Mouse (Mus musculus): Measurements from ENCODE around the gene Rps11. TPM values are rescaled to one million over a fixed set of nuclear protein-coding genes. Genes with fewer than 3 reads are reported as not detected.
A peak's percentile ranks its signal among the peaks of the same experiment; 100 is the strongest.
"Not testable (repeated sequence)": the region's sequence is repeated elsewhere in the genome, so short reads cannot be mapped to it uniquely, and the experiment has no call there.

Gene Rps11
- total RNA-seq, 2 experiments from 2014 or later = 402 to 406 TPM

GRCm38 (mm10) chr7:45095965-45096364 lies 28.3 kb downstream of the Rps11 start:
- DNase-seq (ENCODE audit: low spot score in 2 of 2); intact Hi-C loops (cut with DNase I): not testable (repeated sequence)

- intact Hi-C loops (cut with DNase I) = no loop called here
- no peak for DNase-seq (ENCODE audit: low spot score in 2 of 2)
Measured at GRCm38 (mm10) chr7:45095367-45095766, 28.9 kb downstream of the Rps11 start.

DNA sequence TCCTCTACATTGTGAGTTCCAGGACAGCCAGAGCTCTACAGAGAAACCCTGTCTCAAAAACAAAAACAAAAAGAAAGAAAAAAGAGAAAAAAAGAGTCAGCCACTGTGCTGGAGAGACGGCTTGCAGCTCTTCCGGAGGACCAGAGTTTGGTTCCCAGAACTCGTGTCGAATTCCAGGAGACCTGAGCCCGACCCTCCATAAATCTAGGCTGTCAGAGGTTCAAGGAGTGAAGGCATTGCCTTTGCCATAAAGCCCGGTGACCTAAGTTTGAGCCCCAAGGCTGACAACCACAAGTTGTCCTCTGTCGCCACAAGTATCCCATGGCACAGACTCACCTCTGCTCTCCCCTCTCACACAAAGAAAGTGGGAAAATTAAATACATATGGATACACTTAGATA lies 30.1 kb downstream of the Rps11 start:
- DNase-seq (ENCODE audit: low spot score in 2 of 2) = no peak
- intact Hi-C loops (cut with DNase I) = no loop called here

DNA sequence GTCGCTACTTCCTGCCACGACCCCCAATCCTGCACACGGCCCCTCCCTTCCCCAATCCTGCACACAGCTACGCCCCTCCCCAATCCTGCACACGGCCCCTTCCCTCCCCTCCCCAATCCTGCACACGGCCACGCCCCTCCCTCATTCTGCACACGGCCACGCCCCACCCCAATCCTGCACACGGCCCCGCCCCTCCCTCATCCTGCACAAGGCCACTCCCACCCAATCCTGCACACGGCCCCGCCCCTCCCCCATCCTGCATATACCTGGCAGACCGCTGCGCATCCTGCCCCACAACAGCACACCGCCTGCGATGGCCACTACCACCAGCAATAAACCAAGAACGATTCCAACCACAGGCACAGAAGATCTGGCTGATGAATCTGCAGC lies 30.7 kb downstream of the Rps11 start:
- intact Hi-C loops (cut with DNase I) = no loop called here
- DNase-seq (ENCODE audit: low spot score in 2 of 2) = no peak

DNA sequence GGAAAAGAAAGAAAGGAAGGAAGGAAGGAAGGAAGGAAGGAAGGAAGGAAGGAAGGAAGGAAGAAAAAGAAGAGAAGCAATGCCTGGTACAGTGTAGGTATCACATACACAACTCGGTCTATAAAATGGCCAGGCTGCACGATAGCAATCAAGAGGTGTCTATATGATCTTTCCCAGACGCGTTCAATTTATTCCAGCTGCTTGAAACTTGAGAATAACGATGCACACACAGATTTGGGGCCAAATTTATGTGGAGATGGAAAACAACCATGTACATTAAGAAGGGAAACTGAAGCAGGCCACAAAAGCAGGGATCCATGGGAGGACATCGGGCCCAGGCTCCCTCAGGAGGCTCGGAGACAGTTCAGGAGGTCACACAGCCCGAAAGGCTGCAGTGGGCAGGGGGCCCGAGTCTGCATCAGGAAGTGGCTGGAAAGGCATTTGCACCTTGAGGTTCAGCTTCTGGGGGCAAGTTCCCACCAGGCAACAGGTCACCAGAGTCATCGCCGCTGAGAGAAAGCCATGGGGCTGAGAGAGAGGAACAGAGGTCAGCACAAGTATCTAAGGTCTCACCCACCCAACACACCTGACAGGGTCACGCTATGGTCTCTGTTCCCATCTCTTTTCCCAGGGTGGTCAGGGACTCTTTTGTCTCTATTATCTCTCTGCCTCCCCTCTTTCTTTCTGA lies 31.3 kb downstream of the Rps11 start:
- no peak for DNase-seq (ENCODE audit: low spot score in 2 of 2)
- intact Hi-C loops (cut with DNase I) = no loop called here

DNA sequence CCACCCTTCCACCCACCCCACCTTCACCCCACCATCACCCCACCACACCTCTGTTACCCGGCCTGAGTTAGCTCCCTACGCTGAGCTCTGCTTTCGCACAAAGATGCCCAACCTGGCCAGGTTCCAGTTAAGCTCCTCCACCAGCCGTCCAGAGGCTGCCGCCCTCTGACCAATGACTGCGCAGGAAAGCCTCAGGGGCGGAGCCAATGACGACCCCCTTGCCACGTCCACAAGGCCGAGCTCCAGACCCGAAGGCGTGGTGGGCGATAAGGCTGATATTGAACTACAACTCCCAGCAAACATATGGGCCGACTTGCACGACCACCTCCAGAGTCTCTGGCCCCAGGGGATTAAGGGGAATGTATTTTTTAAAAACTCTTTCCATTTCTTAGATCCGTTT lies 32.2 kb downstream of the Rps11 start, which contains the start of gene Rcn3:
Gene Rcn3 (minus strand): TSS at position 174 of the 400 bp plus-strand sequence.
- intact Hi-C loops (cut with DNase I) = no loop called here
- peak; percentile 41 to 47 for DNase-seq (ENCODE audit: low spot score in 2 of 2)

GRCm38 (mm10) chr7:45091001-45091990 lies 32.9 kb downstream of the Rps11 start:
- DNase-seq (ENCODE audit: low spot score in 2 of 2) = no peak

GRCm38 (mm10) chr7:45090251-45090977 lies 33.8 kb downstream of the Rps11 start:
- DNase-seq (ENCODE audit: low spot score in 2 of 2) = no peak
- intact Hi-C loops (cut with DNase I) = no loop called here

More at GRCm38 (mm10) chr7:45091001-45091990, 32.9 kb downstream of the Rps11 start:
- intact Hi-C loops (cut with DNase I) = no loop called here

DNA sequence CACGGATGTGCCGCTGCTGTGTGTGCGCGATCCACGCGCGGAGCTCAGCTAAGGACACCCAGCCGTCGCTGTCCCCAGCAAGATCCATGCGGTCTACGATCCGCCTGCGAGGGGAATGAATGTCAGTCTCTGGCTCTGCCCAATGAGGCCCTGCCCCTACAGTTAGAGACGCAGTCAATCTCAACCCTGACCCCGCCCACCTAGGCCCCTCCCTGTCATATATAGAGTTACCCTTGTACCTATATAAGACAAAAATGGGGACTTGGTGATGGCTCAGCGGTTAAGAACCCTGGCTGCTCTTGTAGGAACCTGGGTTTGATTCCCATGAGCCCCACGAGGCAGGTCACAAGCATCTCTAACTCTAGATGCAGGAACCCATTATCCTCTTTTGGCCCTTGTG lies 35.6 kb downstream of the Rps11 start:
- DNase-seq (ENCODE audit: low spot score in 2 of 2) = no peak
- intact Hi-C loops (cut with DNase I) = loop anchor here (10.0 kb wide), 1 partner anchor 206 kb away; no protein-coding TSS in a partner anchor

GRCm38 (mm10) chr7:45086084-45086483 lies 38.2 kb downstream of the Rps11 start:
- intact Hi-C loops (cut with DNase I) = loop anchor here (10.0 kb wide), 1 partner anchor 209 kb away; no protein-coding TSS in a partner anchor
- no peak for DNase-seq (ENCODE audit: low spot score in 2 of 2)

GRCm38 (mm10) chr7:45083300-45083890 lies 40.8 kb downstream of the Rps11 start:
- DNase-seq (ENCODE audit: low spot score in 2 of 2) = no peak
- intact Hi-C loops (cut with DNase I) = loop anchor here (5.0 to 10.0 kb wide), 2 partner anchors 39 to 211 kb away; partner anchors contain the start of gene Rps11

- DNase-seq (ENCODE audit: low spot score in 2 of 2) = no peak
- intact Hi-C loops (cut with DNase I) = loop anchor here (5.0 to 10.0 kb wide), 2 partner anchors 40 to 212 kb away; partner anchors contain the start of gene Rps11
Measured at GRCm38 (mm10) chr7:45082401-45083299, 41.6 kb downstream of the Rps11 start.

GRCm38 (mm10) chr7:45081016-45081415 lies 43.2 kb downstream of the Rps11 start:
- intact Hi-C loops (cut with DNase I) = loop anchor here (5.0 to 10.0 kb wide), 2 partner anchors 41 to 214 kb away; partner anchors contain the start of gene Rps11
- no peak for DNase-seq (ENCODE audit: low spot score in 2 of 2)

- DNase-seq (ENCODE audit: low spot score in 2 of 2) = peak; percentile 92 to 95
- intact Hi-C loops (cut with DNase I) = loop anchor here (2.0 to 10.0 kb wide), 3 partner anchors 42 to 215 kb away; partner anchors contain the start of genes Flt3l, Gm45713 and Rps11
Measured at GRCm38 (mm10) chr7:45079856-45080255, 44.4 kb downstream of the Rps11 start.

DNA sequence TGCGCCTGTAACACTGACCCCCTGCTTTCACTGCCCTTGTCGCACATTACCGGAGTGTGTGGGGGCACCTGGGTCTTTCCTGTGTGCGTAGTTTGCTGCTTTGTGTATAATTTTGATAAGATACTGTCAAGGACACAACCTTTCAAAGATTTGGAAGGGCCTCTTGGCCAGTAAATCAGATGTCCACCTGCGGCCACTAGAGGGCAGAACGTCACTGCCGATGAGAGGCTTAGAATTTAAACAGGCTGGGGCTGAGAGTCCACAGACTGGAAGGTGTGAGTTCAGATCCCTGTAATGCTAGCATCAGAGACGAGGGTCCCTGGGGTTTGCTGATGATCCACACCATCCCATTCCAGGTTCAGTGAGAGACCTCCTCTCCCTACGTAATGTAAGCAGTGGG lies 45.7 kb downstream of the Rps11 start:
- intact Hi-C loops (cut with DNase I) = loop anchor here (2.0 kb wide), 1 partner anchor 58 kb away; the partner anchor contains the start of genes Flt3l and Gm45713
- peak; percentile 60 to 74 for DNase-seq (ENCODE audit: low spot score in 2 of 2)

DNA sequence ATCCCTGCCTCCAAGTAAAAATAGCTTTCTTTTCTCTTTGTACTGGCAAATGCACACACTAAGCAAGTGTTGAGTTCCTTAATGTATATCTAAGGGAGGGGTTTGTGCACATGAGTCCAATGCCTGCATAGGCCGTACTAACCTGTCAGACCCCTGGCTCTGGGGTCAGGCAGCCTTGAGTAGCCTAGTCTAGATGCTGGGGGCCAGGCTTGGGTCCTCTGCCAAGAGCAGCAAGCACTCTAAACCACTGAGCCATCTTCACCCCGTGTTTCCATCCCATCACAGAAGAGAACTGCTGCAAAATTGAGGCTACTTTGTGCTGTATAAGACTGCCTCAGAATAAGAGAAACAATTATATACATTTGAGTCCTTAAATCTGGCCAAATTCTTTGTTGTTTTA lies 46.4 kb downstream of the Rps11 start:
- intact Hi-C loops (cut with DNase I) = loop anchor here (2.0 kb wide), 1 partner anchor 59 kb away; the partner anchor contains the start of genes Flt3l and Gm45713
- DNase-seq (ENCODE audit: low spot score in 2 of 2) = no peak

DNA sequence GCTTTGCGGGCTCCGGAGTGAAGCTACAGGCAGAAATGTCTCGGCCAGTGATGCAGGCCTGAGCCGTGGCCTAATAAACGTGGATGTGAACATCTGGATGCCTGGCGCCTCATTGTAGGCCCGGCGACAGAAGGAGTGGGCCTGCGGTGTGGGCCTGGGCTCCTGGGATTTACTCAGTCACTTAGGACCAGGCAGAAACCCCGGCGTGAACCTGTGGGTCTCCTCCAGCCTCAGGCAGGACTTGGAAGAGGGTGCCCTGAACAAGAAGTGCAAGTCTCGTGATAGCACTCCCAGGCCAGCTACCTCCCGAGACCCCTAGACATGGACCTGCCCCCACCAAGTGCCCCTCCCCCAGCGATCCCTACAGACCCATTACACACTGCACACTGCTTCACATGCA lies 46.9 kb downstream of the Rps11 start:
- intact Hi-C loops (cut with DNase I) = no loop called here
- no peak for DNase-seq (ENCODE audit: low spot score in 2 of 2)

- no peak for DNase-seq (ENCODE audit: low spot score in 2 of 2)
- intact Hi-C loops (cut with DNase I) = no loop called here
Measured at GRCm38 (mm10) chr7:45076501-45076900, 47.7 kb downstream of the Rps11 start.
